Mouse (Mus musculus): ENCODE results near the gene Plcg1. TPM values are rescaled to one million over a fixed set of nuclear protein-coding genes. Genes with fewer than 3 reads are reported as not detected.

Gene Plcg1
- polyA plus RNA-seq, 1 experiment from 2014 or later: 68.8 TPM

- Histone ChIP-seq H3K36me3 (ENCODE audit: control insufficient read depth, insufficient read depth, low read length) (peaks cover 59% of the 10 kb centered on the region), H3K4me2 (ENCODE audit: low read length) (no peak overlapping the region), H3K9me3 (ENCODE audit: control insufficient read depth, low read length) (no peaks in the 10 kb centered on the region), H3K27me3 (ENCODE audit: control insufficient read depth, insufficient read depth, low read length) (no peaks in the 10 kb centered on the region), H3K4me3 (replicated peaks; ENCODE audit: low read depth, low read length) (no peak overlapping the region), H3K27ac (replicated peaks; ENCODE audit: low read depth, low read length) (no peak overlapping the region), H3K4me1 (ENCODE audit: control insufficient read depth, insufficient read depth, low read length) (no peaks in the 10 kb centered on the region), H3K9ac (replicated peaks; ENCODE audit: low read length) (no peak overlapping the region)
- 95% methylated on average over 4 of the region's 4 CpGs for WGBS
- ATAC-seq (ENCODE audit: low FRiP score, low TSS enrichment): no peak
- DNase-seq: no peak
Measured at GRCm38 (mm10) chr2:160723613-160724375, 7.3 kb upstream of the Plcg1 start.

DNA sequence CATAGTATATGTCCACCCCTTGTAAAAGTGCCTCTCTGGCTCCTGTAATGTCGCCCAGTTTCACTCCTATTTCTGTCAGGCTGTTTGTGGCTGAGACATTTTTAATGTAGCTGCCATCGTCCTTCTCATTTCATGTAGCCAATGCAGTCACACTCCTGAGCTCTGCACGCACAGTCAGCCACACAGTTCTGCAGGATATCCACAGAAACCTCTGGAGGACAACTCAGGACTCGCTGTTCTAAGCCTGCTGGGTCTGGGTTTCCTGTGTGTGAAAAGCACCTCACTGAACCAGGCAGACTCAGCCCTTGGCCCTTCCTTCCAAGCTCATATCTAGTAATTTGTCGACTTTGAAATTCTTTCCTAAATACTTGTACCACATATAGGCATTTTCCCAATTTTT lies 6.6 kb upstream of the Plcg1 start:
- Histone ChIP-seq H3K4me2 (ENCODE audit: low read length) (no peak overlapping the region), H3K36me3 (ENCODE audit: control insufficient read depth, insufficient read depth, low read length) (peaks cover 51% of the 10 kb centered on the region), H3K27ac (replicated peaks; ENCODE audit: low read depth, low read length) (no peak overlapping the region), H3K4me1 (ENCODE audit: control insufficient read depth, insufficient read depth, low read length) (no peaks in the 10 kb centered on the region), H3K27me3 (ENCODE audit: control insufficient read depth, insufficient read depth, low read length) (no peaks in the 10 kb centered on the region), H3K9me3 (ENCODE audit: control insufficient read depth, low read length) (no peaks in the 10 kb centered on the region), H3K4me3 (replicated peaks; ENCODE audit: low read depth, low read length) (no peak overlapping the region), H3K9ac (replicated peaks; ENCODE audit: low read length) (no peak overlapping the region)
- 90% methylated on average over 5 of the region's 5 CpGs for WGBS
- DNase-seq (no peak), ATAC-seq (ENCODE audit: low FRiP score, low TSS enrichment) (no peak)

DNA sequence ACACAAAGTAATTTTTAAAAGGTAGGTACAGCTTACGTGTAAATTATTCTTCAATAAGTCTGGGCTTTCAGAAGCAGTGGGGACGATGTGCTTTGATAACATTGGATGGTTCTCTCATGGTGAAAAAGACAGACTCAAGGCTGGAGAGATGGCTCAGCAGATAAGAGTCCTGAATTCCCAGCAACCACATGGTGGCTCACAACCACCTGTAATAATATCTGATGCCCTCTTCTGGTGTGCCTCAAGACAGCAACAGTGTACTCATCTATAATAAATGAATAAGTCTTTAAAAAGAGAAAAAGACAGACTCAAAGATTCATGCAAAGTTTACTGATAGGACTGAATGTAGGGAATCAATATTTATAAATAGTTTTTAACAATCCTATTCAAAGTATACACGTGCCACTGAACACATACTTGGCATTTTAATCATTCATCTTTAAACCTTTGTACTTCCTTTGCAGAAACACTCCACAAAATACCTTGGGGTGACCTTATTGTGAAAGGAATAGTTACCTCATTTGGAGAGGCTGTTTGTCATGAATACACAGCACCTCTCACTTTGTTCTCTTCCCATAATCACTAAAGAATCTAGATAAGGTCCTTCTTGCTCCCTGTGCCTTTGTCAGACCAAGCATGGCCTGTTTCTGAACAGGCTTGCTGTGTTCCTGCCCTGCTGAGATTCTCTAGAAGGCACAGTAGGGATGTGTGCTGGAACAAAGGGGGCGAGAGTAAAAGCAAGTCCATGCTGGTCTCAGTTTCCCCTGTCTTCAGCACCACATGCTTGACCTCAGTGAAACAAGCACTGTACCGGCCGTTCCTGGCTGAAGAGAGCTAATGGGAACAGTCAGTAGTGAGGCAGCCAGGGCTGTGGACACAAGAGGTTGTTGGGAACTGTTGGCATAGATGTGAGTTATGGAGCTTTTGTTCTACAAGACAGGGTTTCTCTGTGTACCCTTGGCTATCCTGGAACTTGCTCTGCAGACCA lies 4.9 kb upstream of the Plcg1 start:
- Histone ChIP-seq H3K27me3 (ENCODE audit: control insufficient read depth, insufficient read depth, low read length) (no peaks in the 10 kb centered on the region), H3K36me3 (ENCODE audit: control insufficient read depth, insufficient read depth, low read length) (peaks cover 36% of the 10 kb centered on the region), H3K9me3 (ENCODE audit: control insufficient read depth, low read length) (no peaks in the 10 kb centered on the region), H3K9ac (replicated peaks; ENCODE audit: low read length) (no peak overlapping the region), H3K4me2 (ENCODE audit: low read length) (no peak overlapping the region), H3K27ac (replicated peaks; ENCODE audit: low read depth, low read length) (no peak overlapping the region), H3K4me1 (ENCODE audit: control insufficient read depth, insufficient read depth, low read length) (peaks cover 9% of the 10 kb centered on the region; the same call in 1 of the 2 replicates), H3K4me3 (replicated peaks; ENCODE audit: low read depth, low read length) (no peak overlapping the region)
- DNase-seq (no peak), ATAC-seq (ENCODE audit: low FRiP score, low TSS enrichment) (no peak)
- 85% methylated on average over 6 of the region's 6 CpGs for WGBS

DNA sequence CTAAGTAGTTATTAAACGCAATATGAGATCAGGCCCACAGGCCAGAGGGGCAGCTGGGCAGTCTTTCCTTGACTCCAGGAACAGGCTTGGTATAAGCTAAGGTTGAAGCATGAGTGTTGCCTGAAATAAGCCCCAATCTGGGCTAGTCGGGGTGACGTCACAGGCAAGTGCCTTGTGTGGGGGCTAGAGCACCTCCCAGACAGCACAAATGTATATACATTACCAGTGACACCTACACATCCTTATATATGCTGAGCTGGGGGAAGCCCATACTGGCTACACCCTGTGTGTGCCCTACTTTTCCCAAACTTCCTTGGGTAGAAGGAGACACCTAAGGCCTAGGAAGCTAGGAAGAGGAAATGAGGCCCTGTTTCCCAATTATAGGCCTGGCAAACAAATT lies 2.1 kb upstream of the Plcg1 start:
- no peaks in the 10 kb centered on the region for H3K27me3 ChIP-seq (ENCODE audit: control insufficient read depth, insufficient read depth, low read length)
- no peak for ATAC-seq (ENCODE audit: low FRiP score, low TSS enrichment)
- H3K36me3 ChIP-seq (ENCODE audit: control insufficient read depth, insufficient read depth, low read length): peaks cover 16% of the 10 kb centered on the region
- DNase-seq: no peak
- no peak overlapping the region for H3K9ac ChIP-seq (replicated peaks; ENCODE audit: low read length)
- H3K4me3 ChIP-seq (replicated peaks; ENCODE audit: low read depth, low read length): no peak overlapping the region
- no peak overlapping the region for H3K27ac ChIP-seq (replicated peaks; ENCODE audit: low read depth, low read length)
- WGBS: 91% methylated on average over 3 of the region's 3 CpGs
- no peaks in the 10 kb centered on the region for H3K9me3 ChIP-seq (ENCODE audit: control insufficient read depth, low read length)
- peaks cover 28% of the 10 kb centered on the region for H3K4me1 ChIP-seq (ENCODE audit: control insufficient read depth, insufficient read depth, low read length)
- H3K4me2 ChIP-seq (ENCODE audit: low read length): no peak overlapping the region

- ATAC-seq (ENCODE audit: low FRiP score, low TSS enrichment) (no peak), DNase-seq (no peak)
- no peaks in the 10 kb centered on the region for H3K27me3 ChIP-seq (ENCODE audit: control insufficient read depth, insufficient read depth, low read length)
- peaks cover 32% of the 10 kb centered on the region for H3K4me1 ChIP-seq (ENCODE audit: control insufficient read depth, insufficient read depth, low read length)
- no peak overlapping the region for H3K4me3 ChIP-seq (replicated peaks; ENCODE audit: low read depth, low read length)
- H3K9ac ChIP-seq (replicated peaks; ENCODE audit: low read length): no peak overlapping the region
- H3K9me3 ChIP-seq (ENCODE audit: control insufficient read depth, low read length): no peaks in the 10 kb centered on the region
- 87% methylated on average over 2 of the region's 2 CpGs for whole genome bisulfite sequencing
- H3K4me2 ChIP-seq (ENCODE audit: low read length): no peak overlapping the region
- H3K27ac ChIP-seq (replicated peaks; ENCODE audit: low read depth, low read length): no peak overlapping the region
- H3K36me3 ChIP-seq (ENCODE audit: control insufficient read depth, insufficient read depth, low read length): peaks cover 16% of the 10 kb centered on the region
Measured at GRCm38 (mm10) chr2:160729436-160729835, 1.7 kb upstream of the Plcg1 start.

GRCm38 (mm10) chr2:160729851-160730796 lies 976 bp upstream of the Plcg1 start:
- H3K36me3 ChIP-seq (ENCODE audit: control insufficient read depth, insufficient read depth, low read length): peaks cover 15% of the 10 kb centered on the region
- peak overlapping the region; percentile 75 for H3K4me2 ChIP-seq (ENCODE audit: low read length)
- 27% methylated on average over 17 of the region's 17 CpGs for WGBS
- no peaks in the 10 kb centered on the region for H3K9me3 ChIP-seq (ENCODE audit: control insufficient read depth, low read length)
- no peaks in the 10 kb centered on the region for H3K27me3 ChIP-seq (ENCODE audit: control insufficient read depth, insufficient read depth, low read length)
- H3K4me1 ChIP-seq (ENCODE audit: control insufficient read depth, insufficient read depth, low read length): peaks cover 39% of the 10 kb centered on the region
- H3K4me3 ChIP-seq (replicated peaks; ENCODE audit: low read depth, low read length): peak overlapping the region; percentile 89
- H3K9ac ChIP-seq (replicated peaks; ENCODE audit: low read length): peak overlapping the region; percentile 100
- no peak for ATAC-seq (ENCODE audit: low FRiP score, low TSS enrichment)
- H3K27ac ChIP-seq (replicated peaks; ENCODE audit: low read depth, low read length): peak overlapping the region; percentile 99
- DNase-seq: peak; percentile 60

DNA sequence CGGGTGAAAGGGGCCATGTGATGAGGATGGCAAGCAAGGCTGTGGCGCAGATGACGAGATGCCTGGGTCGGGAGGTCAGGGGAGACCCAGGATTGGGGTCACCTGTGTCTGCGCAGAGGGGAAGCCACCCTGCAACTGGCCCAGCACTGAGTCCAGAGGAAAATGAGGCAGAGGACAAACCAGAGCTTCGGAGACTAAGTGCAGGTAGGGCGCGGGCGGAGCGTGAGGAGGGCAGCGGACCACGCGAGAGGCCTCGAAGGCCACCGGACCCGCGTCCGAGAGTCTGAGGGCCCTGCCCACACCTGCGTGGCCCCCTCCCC lies 343 bp upstream of the Plcg1 start:
- Histone ChIP-seq H3K4me3 (replicated peaks; ENCODE audit: low read depth, low read length) (peak overlapping the region; percentile 89), H3K36me3 (ENCODE audit: control insufficient read depth, insufficient read depth, low read length) (peaks cover 18% of the 10 kb centered on the region), H3K27me3 (ENCODE audit: control insufficient read depth, insufficient read depth, low read length) (no peaks in the 10 kb centered on the region), H3K4me1 (ENCODE audit: control insufficient read depth, insufficient read depth, low read length) (peaks cover 39% of the 10 kb centered on the region), H3K9me3 (ENCODE audit: control insufficient read depth, low read length) (no peaks in the 10 kb centered on the region), H3K4me2 (ENCODE audit: low read length) (peak overlapping the region; percentile 75), H3K27ac (replicated peaks; ENCODE audit: low read depth, low read length) (peak overlapping the region; percentile 99), H3K9ac (replicated peaks; ENCODE audit: low read length) (peak overlapping the region; percentile 100)
- WGBS: 8% methylated on average over 18 of the region's 19 CpGs
- no peak for ATAC-seq (ENCODE audit: low FRiP score, low TSS enrichment)
- no peak for DNase-seq

GRCm38 (mm10) chr2:160731839-160732261 lies 750 bp downstream of the Plcg1 start:
- peak overlapping the region; percentile 100 for H3K9ac ChIP-seq (replicated peaks; ENCODE audit: low read length)
- peak overlapping the region; percentile 89 for H3K4me3 ChIP-seq (replicated peaks; ENCODE audit: low read depth, low read length)
- peaks cover 39% of the 10 kb centered on the region for H3K4me1 ChIP-seq (ENCODE audit: control insufficient read depth, insufficient read depth, low read length)
- ATAC-seq (ENCODE audit: low FRiP score, low TSS enrichment): peak; percentile 10
- no peaks in the 10 kb centered on the region for H3K9me3 ChIP-seq (ENCODE audit: control insufficient read depth, low read length)
- peak overlapping the region; percentile 75 for H3K4me2 ChIP-seq (ENCODE audit: low read length)
- DNase-seq: no peak
- peak overlapping the region; percentile 99 for H3K27ac ChIP-seq (replicated peaks; ENCODE audit: low read depth, low read length)
- no peaks in the 10 kb centered on the region for H3K27me3 ChIP-seq (ENCODE audit: control insufficient read depth, insufficient read depth, low read length)
- peaks cover 22% of the 10 kb centered on the region for H3K36me3 ChIP-seq (ENCODE audit: control insufficient read depth, insufficient read depth, low read length)
- WGBS: 0% methylated on average over 32 of the region's 32 CpGs
